Mouse (Mus musculus) MEL (cell line): ENCODE measurements around the gene Serpina3c. TPM values are rescaled to one million over a fixed set of nuclear protein-coding genes. Genes with fewer than 3 reads are reported as not detected.

Experiments
- DNase-seq: peaks from one replicate; pipeline ENCODE4 v3.0.0; 2011; ENCODE audit warnings: low read depth, low spot score
- H3K27ac ChIP-seq: 2 replicates; pipeline ENCODE4 v1.5.1; 2012; ENCODE audit warnings: low read depth, mild to moderate bottlenecking, control low read depth, low read length, moderate library complexity; ENCODE audit not compliant: control insufficient read depth
- H3K27me3 ChIP-seq, 2 experiments: fragments of 150-350 bp in 1 of 2; sonication (generic) in 1 of 2; 2 replicates each; pipeline ENCODE4 v1.6.1; 2012; ENCODE audit warnings: low read length in 2 of 2, mild to moderate bottlenecking in 2 of 2, improper control_type of control experiment in 1 of 2, moderate library complexity in 1 of 2; ENCODE audit not compliant: insufficient read depth in 2 of 2, control insufficient read depth in 1 of 2
- H3K36me3 ChIP-seq, 2 experiments: 2 replicates each; pipeline ENCODE4 v1.6.1; 2012 to 2014; ENCODE audit warnings: low read length in 2 of 2, improper control_type of control experiment in 1 of 2, inconsistent platforms in 1 of 2, mild to moderate bottlenecking in 1 of 2; ENCODE audit not compliant: insufficient read depth in 2 of 2, control insufficient read depth in 1 of 2
- H3K4me1 ChIP-seq, 2 experiments: fragments of 150-350 bp in 1 of 2; sonication (generic) in 1 of 2; 2 replicates each; pipeline ENCODE4 v1.6.1; 2012; ENCODE audit warnings: low read length in 2 of 2, improper control_type of control experiment in 1 of 2, mild to moderate bottlenecking in 1 of 2; ENCODE audit not compliant: insufficient read depth in 2 of 2, control insufficient read depth in 1 of 2
- H3K4me3 ChIP-seq, 2 experiments: fragments of 150-350 bp in 1 of 2; sonication (generic) in 1 of 2; 2 replicates each; pipeline ENCODE4 v1.5.1; 2012; ENCODE audit warnings: low read depth in 2 of 2, low read length in 2 of 2, mild to moderate bottlenecking in 2 of 2, moderate library complexity in 2 of 2, control low read depth in 1 of 2, improper control_type of control experiment in 1 of 2; ENCODE audit not compliant: control insufficient read depth in 1 of 2, insufficient read depth in 1 of 2
- H3K79me2 ChIP-seq: 2 replicates; pipeline ENCODE4 v1.6.1; 2012; ENCODE audit warnings: mild to moderate bottlenecking, low read length, moderate library complexity; ENCODE audit not compliant: control insufficient read depth, poor library complexity, insufficient read depth
- H3K9ac ChIP-seq: 2 replicates; pipeline ENCODE4 v1.6.1; 2012; ENCODE audit warnings: low read depth, mild to moderate bottlenecking, control low read depth, low read length, moderate library complexity; ENCODE audit not compliant: control insufficient read depth, poor library complexity, severe bottlenecking
- H3K9me3 ChIP-seq: fragments of 150-350 bp; sonication (generic); replicated peaks from 2 replicates; pipeline ENCODE4 v1.6.1; 2012; ENCODE audit warnings: mild to moderate bottlenecking, low read length, improper control_type of control experiment, moderate library complexity; ENCODE audit not compliant: insufficient read depth
- CTCF ChIP-seq, 3 experiments: IDR thresholded peaks in 2 of 3; conservative IDR thresholded peaks in 1 of 3; 2 replicates each; pipeline ENCODE4 v1.5.1; 2011 to 2012; ENCODE audit warnings: low read length in 3 of 3, low read depth in 2 of 3, mild to moderate bottlenecking in 2 of 3, improper control_type of control experiment in 1 of 3, inconsistent platforms in 1 of 3, mixed read lengths in 1 of 3, moderate library complexity in 1 of 3; ENCODE audit not compliant: control insufficient read depth in 1 of 3, insufficient read depth in 1 of 3, poor library complexity in 1 of 3, severe bottlenecking in 1 of 3
- E2F4 ChIP-seq: IDR thresholded peaks from 2 replicates; pipeline ENCODE4 v1.6.1; 2011; ENCODE audit warnings: low read depth, low read length, improper control_type of control experiment, borderline replicate concordance
- ELF1 ChIP-seq: IDR thresholded peaks from 2 replicates; pipeline ENCODE4 v1.6.1; 2014; ENCODE audit warnings: low read depth, mild to moderate bottlenecking, inconsistent platforms, low read length, improper control_type of control experiment, moderate library complexity
- ETS1 ChIP-seq: IDR thresholded peaks from 2 replicates; pipeline ENCODE4 v1.6.1; 2012; ENCODE audit warnings: low read depth, mild to moderate bottlenecking, inconsistent platforms, low read length, improper control_type of control experiment, moderate library complexity
- GABPA ChIP-seq: IDR thresholded peaks from 2 replicates; pipeline ENCODE4 v1.6.1; 2012; ENCODE audit warnings: low read depth, mild to moderate bottlenecking, inconsistent platforms, low read length, improper control_type of control experiment, moderate library complexity
- GATA1 ChIP-seq: IDR thresholded peaks from 2 replicates; pipeline ENCODE4 v1.6.1; 2011; ENCODE audit warnings: low read depth, low read length, improper control_type of control experiment
- HCFC1 ChIP-seq: IDR thresholded peaks from 2 replicates; pipeline ENCODE4 v1.6.1; 2012; ENCODE audit warnings: low read depth, mild to moderate bottlenecking, inconsistent platforms, low read length, improper control_type of control experiment, moderate library complexity
- JUND ChIP-seq: IDR thresholded peaks from 2 replicates; pipeline ENCODE4 v1.6.1; 2011; ENCODE audit warnings: low read depth, mild to moderate bottlenecking, improper control_type of control experiment, low read length
- MAFK ChIP-seq: IDR thresholded peaks from 2 replicates; pipeline ENCODE4 v1.6.1; 2011; ENCODE audit warnings: low read depth, mild to moderate bottlenecking, low read length, improper control_type of control experiment, borderline replicate concordance
- MAZ ChIP-seq: IDR thresholded peaks from 2 replicates; pipeline ENCODE4 v1.6.1; 2012; ENCODE audit warnings: low read depth, mild to moderate bottlenecking, inconsistent platforms, low read length, improper control_type of control experiment
- MYB ChIP-seq: IDR thresholded peaks from 2 replicates; pipeline ENCODE4 v1.6.1; 2011; ENCODE audit warnings: mild to moderate bottlenecking, low read depth, low read length, improper control_type of control experiment
- MYC ChIP-seq: IDR thresholded peaks from 2 replicates; pipeline ENCODE4 v1.6.1; 2011; ENCODE audit warnings: low read depth, mild to moderate bottlenecking, low read length, improper control_type of control experiment, moderate library complexity
- NRF1 ChIP-seq: IDR thresholded peaks from 2 replicates; pipeline ENCODE4 v1.6.1; 2014; ENCODE audit warnings: low read depth, mild to moderate bottlenecking, inconsistent platforms, low read length, improper control_type of control experiment, moderate library complexity; ENCODE audit not compliant: poor library complexity, insufficient read depth, severe bottlenecking
- POLR2A ChIP-seq, 2 experiments: IDR thresholded peaks; 2 replicates each; pipeline ENCODE4 v1.6.1; 2011 to 2012; ENCODE audit warnings: low read length in 2 of 2, mild to moderate bottlenecking in 2 of 2, control low read depth in 1 of 2, improper control_type of control experiment in 1 of 2, low read depth in 1 of 2, moderate library complexity in 1 of 2; ENCODE audit not compliant: control insufficient read depth in 1 of 2, insufficient read depth in 1 of 2, poor library complexity in 1 of 2
- POLR2AphosphoS2 ChIP-seq: IDR thresholded peaks from 2 replicates; pipeline ENCODE4 v1.6.1; 2011; ENCODE audit warnings: low read length, improper control_type of control experiment
- RAD21 ChIP-seq: IDR thresholded peaks from 2 replicates; pipeline ENCODE4 v1.6.1; 2011; ENCODE audit warnings: mild to moderate bottlenecking, low read depth, low read length, improper control_type of control experiment
- RCOR1 ChIP-seq: IDR thresholded peaks from 2 replicates; pipeline ENCODE4 v1.6.1; 2012; ENCODE audit warnings: low read depth, mild to moderate bottlenecking, inconsistent platforms, low read length, improper control_type of control experiment
- SIN3A ChIP-seq: IDR thresholded peaks from 2 replicates; pipeline ENCODE4 v1.6.1; 2012; ENCODE audit warnings: low read length, improper control_type of control experiment, inconsistent platforms
- TAL1 ChIP-seq: IDR thresholded peaks from 2 replicates; pipeline ENCODE4 v1.6.1; 2012; ENCODE audit warnings: mild to moderate bottlenecking, inconsistent platforms, low read length, moderate library complexity, mixed read lengths
- TBP ChIP-seq: IDR thresholded peaks from 2 replicates; pipeline ENCODE4 v1.8.0; 2011; ENCODE audit warnings: low read depth, low read length, improper control_type of control experiment
- UBTF ChIP-seq: IDR thresholded peaks from 2 replicates; pipeline ENCODE4 v1.6.1; 2012; ENCODE audit warnings: low read depth, mild to moderate bottlenecking, inconsistent platforms, low read length, improper control_type of control experiment, moderate library complexity, borderline replicate concordance; ENCODE audit not compliant: insufficient read depth
- USF1 ChIP-seq: IDR thresholded peaks from 2 replicates; pipeline ENCODE4 v1.6.1; 2014; ENCODE audit warnings: low read depth, mild to moderate bottlenecking, inconsistent platforms, low read length, improper control_type of control experiment, moderate library complexity
- USF2 ChIP-seq, 2 experiments: IDR thresholded peaks; 2 replicates each; pipeline ENCODE4 v1.6.1; 2011 to 2012; ENCODE audit warnings: improper control_type of control experiment in 2 of 2, low read length in 2 of 2, borderline replicate concordance in 1 of 2, inconsistent platforms in 1 of 2, low read depth in 1 of 2, mild to moderate bottlenecking in 1 of 2; ENCODE audit not compliant: insufficient read depth in 1 of 2
- ZKSCAN1 ChIP-seq: IDR thresholded peaks from 2 replicates; pipeline ENCODE4 v1.6.1; 2012; ENCODE audit warnings: low read depth, mild to moderate bottlenecking, inconsistent platforms, low read length, improper control_type of control experiment, moderate library complexity
- ZMIZ1 ChIP-seq: IDR thresholded peaks from 2 replicates; pipeline ENCODE4 v1.6.1; 2012; ENCODE audit warnings: low read depth, mild to moderate bottlenecking, inconsistent platforms, low read length, improper control_type of control experiment, moderate library complexity
- ZNF384 ChIP-seq: IDR thresholded peaks from 2 replicates; pipeline ENCODE4 v1.6.1; 2012; ENCODE audit warnings: low read depth, mild to moderate bottlenecking, inconsistent platforms, low read length, improper control_type of control experiment
- polyA plus RNA-seq, 2 experiments: library from polyadenylated mRNA; stranded (reverse) in 1 of 2; unstranded in 1 of 2; fragments of >175 nt in 1 of 2; fragments of >200 nt in 1 of 2; gene quantifications; 2 replicates each; pipeline versions ENCODE4 v1.2.1 to v1.2.4; 2012; ENCODE audit warnings: low replicate concordance in 2 of 2, low read depth in 1 of 2; ENCODE audit not compliant: insufficient read length in 2 of 2, insufficient read depth in 1 of 2, missing spikeins in 1 of 2
- total RNA-seq: library from RNA; depleted of rRNA; stranded (reverse); fragments of 300-350 nt; gene quantifications from 2 replicates; pipeline ENCODE4 v1.2.3, GENCODE M21; 2012

Serpina3c gene
- total and polyA plus RNA-seq, 3 experiments, result not detected

DNA sequence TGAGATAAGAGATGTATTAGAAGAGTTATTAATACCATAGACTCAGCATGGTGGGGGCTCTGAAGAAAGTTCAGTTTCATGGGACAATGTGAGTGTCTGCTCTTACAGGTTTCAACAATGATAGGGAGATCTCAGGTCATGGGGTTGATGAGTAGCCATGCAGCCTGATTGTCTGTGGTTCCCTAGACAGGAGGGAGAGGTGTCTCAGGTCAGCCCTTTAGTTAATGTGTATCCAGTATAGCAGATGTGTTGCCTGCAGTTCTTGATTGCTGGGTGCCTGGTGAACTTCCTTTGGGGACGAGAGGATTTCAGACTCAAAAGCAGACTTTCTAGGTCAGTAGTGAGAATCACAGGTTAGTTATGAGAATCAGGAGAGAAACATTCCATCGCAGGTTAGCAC lies 45.2 kb downstream of the Serpina3c start:
- Histone ChIP-seq H3K36me3 (no peaks in the 10 kb centered on the region), H3K27ac (no peak overlapping the region), H3K27me3 (no peaks in the 10 kb centered on the region), H3K9me3 (no peaks in the 10 kb centered on the region), H3K4me3 (no peak overlapping the region), H3K4me1 (no peaks in the 10 kb centered on the region), H3K79me2 (no peaks in the 10 kb centered on the region), H3K9ac (no peak overlapping the region)
- DNase-seq, result no peak
- TF ChIP-seq USF2 (IDR thresholded peaks at IDR 0.05; ENCODE audit: borderline replicate concordance in 1 of 2, insufficient read depth in 1 of 2, low read depth in 1 of 2, low read length in 2 of 2), result no peak
- TF ChIP-seq GATA1, result no peak
- no peak for TF ChIP-seq JUND
- TF ChIP-seq POLR2A (IDR thresholded peaks at IDR 0.05; ENCODE audit: control insufficient read depth in 1 of 2, insufficient read depth in 1 of 2, low read depth in 1 of 2, low read length in 2 of 2, poor library complexity in 1 of 2), result no peak
- no peak for TF ChIP-seq TAL1
- TF ChIP-seq TBP, result no peak
- TF ChIP-seq ZMIZ1, result no peak
- no peak for TF ChIP-seq USF1
- no peak for TF ChIP-seq UBTF
- no peak for TF ChIP-seq ETS1
- TF ChIP-seq HCFC1, result no peak
- TF ChIP-seq MYB, result no peak
- no peak for TF ChIP-seq RCOR1
- no peak for TF ChIP-seq CTCF (IDR thresholded peaks at IDR 0.05 in 2 of 3, conservative IDR thresholded peaks at IDR 0.05 in 1 of 3; ENCODE audit: control insufficient read depth in 1 of 3, insufficient read depth in 1 of 3, low read depth in 2 of 3, low read length in 3 of 3, poor library complexity in 1 of 3, severe bottlenecking in 1 of 3)
- no peak for TF ChIP-seq MAZ
- TF ChIP-seq ZKSCAN1, result no peak

DNA sequence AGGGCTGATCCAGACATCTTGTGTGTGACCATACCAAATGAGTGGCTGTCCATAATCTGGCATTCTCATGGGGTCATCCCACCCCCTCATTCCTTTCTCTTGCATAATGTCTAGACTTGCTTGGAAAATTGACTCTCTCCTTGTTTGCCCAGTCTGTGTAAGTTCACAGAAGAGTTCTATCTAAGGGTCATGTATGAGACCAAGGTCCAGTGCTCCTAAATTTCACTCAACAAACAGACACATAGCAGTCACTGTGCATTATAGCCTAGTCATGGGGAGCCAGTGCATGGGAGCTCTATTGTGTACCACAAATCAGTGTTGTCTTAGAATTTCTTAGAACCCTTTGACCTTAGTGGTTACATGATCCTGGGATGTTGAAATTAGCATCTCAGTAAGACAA lies 46.8 kb downstream of the Serpina3c start:
- no peak for TF ChIP-seq ZKSCAN1
- TF ChIP-seq MYC, result no peak
- no peak for TF ChIP-seq ELF1
- no peak for TF ChIP-seq GABPA
- TF ChIP-seq NRF1, result no peak
- TF ChIP-seq JUND, result no peak
- no peak for TF ChIP-seq RAD21
- no peak for TF ChIP-seq GATA1
- no peak for TF ChIP-seq MAFK
- no peak for TF ChIP-seq HCFC1
- TF ChIP-seq SIN3A, result no peak
- no peak for TF ChIP-seq MAZ
- no peak for TF ChIP-seq E2F4
- TF ChIP-seq UBTF, result no peak
- TF ChIP-seq ZNF384, result no peak
- TF ChIP-seq POLR2AphosphoS2, result no peak
- H3K27me3 ChIP-seq, result no peaks in the 10 kb centered on the region
- H3K9me3 ChIP-seq, result no peaks in the 10 kb centered on the region
- H3K4me3 ChIP-seq, result no peak overlapping the region
- no peak for DNase-seq
- H3K36me3 ChIP-seq, result no peaks in the 10 kb centered on the region
- no peaks in the 10 kb centered on the region for H3K4me1 ChIP-seq
- no peak overlapping the region for H3K27ac ChIP-seq
- no peak overlapping the region for H3K9ac ChIP-seq
- H3K79me2 ChIP-seq, result no peaks in the 10 kb centered on the region
